Mouse (Mus musculus): Measurements from ENCODE around the gene Arhgdib.

GRCm38 (mm10) chr6:136889554-136889953, 52.1 kb downstream of the Arhgdib start:
- no peak for TF ChIP-seq MAX (IDR thresholded peaks at IDR 0.05; ENCODE audit: low read length)
- TF ChIP-seq EP300 (IDR thresholded peaks at IDR 0.05; ENCODE audit: low read length): no peak
- no peak for TF ChIP-seq MEF2A (IDR thresholded peaks at IDR 0.05; ENCODE audit: borderline replicate concordance, low read depth, low read length)
- no peak for TF ChIP-seq HCFC1 (IDR thresholded peaks at IDR 0.05; ENCODE audit: low read depth, low read length)
- TF ChIP-seq POLR2A (IDR thresholded peaks at IDR 0.05; ENCODE audit: low read depth, low read length): no peak
- TF ChIP-seq POLR2AphosphoS2 (IDR thresholded peaks at IDR 0.05; ENCODE audit: low read depth, low read length): no peak
